Mouse (Mus musculus): ENCODE results near the gene Plpp3. TPM values are rescaled to one million over a fixed set of nuclear protein-coding genes. Genes with fewer than 3 reads are reported as not detected.
"Not testable (repeated sequence)": the region's sequence is repeated elsewhere in the genome, so short reads cannot be mapped to it uniquely, and the experiment has no call there.

Gene Plpp3
- polyA plus RNA-seq, 1 experiment from 2014 or later = 51.7 TPM

DNA sequence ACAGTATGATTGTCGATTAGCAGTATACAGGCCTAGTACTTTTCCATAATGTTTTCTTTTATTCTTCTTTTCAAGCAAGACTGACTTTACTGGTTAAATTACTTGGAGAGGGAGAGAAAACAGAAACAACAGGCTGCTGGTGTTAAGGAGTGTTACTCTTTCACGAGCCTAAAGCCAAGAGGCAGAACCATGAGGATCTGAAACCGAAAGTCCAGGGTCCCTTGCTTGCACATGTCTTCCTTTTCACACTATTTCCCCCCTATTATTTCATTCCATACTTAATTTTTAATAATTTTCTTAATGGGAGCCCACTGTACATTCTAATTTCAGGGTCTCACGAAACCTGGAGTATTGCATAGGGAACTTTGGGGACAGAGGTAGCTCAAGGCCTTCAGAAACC, 97.2 kb downstream of the Plpp3 start:
- TF ChIP-seq CTCF (IDR thresholded peaks at IDR 0.05) = no peak
- H3K27me3 ChIP-seq = no peaks in the 10 kb centered on the region
- DNase-seq (ENCODE audit: low read depth, low spot score) = no peak
- in situ Hi-C loops (cut with MboI; ENCODE audit: low pct_unique_long_range_greater_than_20kb) = no loop called here
- POLR2A ChIA-PET = no interaction called here
- no peak for ATAC-seq
- CTCF ChIA-PET = interaction anchor here (1.3 to 1.7 kb wide), 3 partner anchors 9 to 18 kb away, joined by 4 read pairs; no protein-coding TSS in a partner anchor

DNA sequence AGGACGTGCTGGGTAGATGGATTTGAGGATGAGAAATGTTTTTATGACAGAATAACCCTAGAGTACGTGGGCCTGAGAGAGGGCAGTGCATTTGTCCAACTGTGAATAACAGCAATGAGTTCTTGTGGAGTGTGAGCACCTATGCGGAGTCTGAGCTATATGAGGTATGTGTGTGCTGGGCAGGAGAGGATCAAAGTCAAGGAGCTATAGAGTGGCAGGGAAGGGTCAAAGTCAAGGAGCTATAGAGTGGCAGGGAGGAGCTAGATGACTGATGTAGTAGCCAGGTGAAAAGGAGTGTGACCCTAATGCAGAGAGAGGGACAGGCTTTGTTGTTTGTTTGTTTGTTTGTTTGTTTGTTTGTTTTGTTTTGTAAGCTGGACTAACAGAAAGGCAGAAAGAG, 98.0 kb downstream of the Plpp3 start:
- H3K27me3 ChIP-seq = no peaks in the 10 kb centered on the region
- DNase-seq (ENCODE audit: low read depth, low spot score) (no peak), ATAC-seq (no peak)
- POLR2A ChIA-PET = no interaction called here
- TF ChIP-seq CTCF (IDR thresholded peaks at IDR 0.05) = no peak
- in situ Hi-C loops (cut with MboI; ENCODE audit: low pct_unique_long_range_greater_than_20kb) = no loop called here
- CTCF ChIA-PET = interaction anchor here (1.3 to 1.7 kb wide), 2 partner anchors 12 to 17 kb away, joined by 4 read pairs; no protein-coding TSS in a partner anchor

DNA sequence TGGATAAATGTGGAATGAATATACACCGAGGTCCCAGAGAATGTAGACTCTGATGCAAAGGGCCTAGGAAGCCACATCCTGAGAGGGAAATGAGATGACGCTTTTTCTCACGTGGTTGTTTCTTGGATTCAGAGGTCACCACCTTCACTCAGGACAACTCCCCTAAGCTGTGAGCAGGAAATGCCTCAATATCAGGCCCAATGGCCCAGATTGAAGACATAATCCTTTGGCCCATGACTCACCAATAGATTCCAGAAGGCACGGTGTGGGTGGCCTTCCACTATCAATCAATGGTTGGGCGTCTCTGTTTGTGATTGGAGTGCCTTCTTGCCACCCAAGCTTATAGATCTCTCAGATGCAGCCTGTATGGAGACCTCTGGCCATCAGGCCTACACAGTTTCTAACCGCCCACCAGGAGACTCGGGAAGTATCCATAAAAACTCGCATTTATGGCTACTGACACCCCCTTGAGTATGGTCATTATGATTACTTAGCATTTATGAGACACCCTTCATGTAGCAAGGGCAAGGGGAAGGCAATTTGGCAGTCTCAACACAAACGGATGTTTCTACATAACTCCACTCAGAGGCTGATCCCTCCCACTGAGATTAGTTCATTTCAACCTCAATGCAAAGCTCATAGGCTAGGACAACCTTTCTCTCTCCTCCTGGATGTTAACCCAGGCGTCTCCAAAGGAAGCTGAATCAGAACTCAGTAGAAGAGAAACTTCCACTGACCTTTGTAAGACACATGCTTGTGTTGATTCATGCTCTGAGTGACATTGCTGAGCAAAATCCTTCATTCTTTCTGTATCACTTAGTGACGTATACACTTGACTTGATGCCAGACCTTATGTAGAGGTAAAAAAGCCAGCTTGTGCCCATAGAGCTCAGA, 100.8 kb downstream of the Plpp3 start:
- ChIA-PET CTCF (interaction anchor here (0.9 kb wide), 1 partner anchor 15 kb away, joined by 3 read pairs; no protein-coding TSS in a partner anchor), POLR2A (no interaction called here)
- TF ChIP-seq CTCF (IDR thresholded peaks at IDR 0.05) = no peak
- ATAC-seq (no peak), DNase-seq (ENCODE audit: low read depth, low spot score) (no peak)
- H3K27me3 ChIP-seq = no peaks in the 10 kb centered on the region
- in situ Hi-C loops (cut with MboI; ENCODE audit: low pct_unique_long_range_greater_than_20kb) = no loop called here

DNA sequence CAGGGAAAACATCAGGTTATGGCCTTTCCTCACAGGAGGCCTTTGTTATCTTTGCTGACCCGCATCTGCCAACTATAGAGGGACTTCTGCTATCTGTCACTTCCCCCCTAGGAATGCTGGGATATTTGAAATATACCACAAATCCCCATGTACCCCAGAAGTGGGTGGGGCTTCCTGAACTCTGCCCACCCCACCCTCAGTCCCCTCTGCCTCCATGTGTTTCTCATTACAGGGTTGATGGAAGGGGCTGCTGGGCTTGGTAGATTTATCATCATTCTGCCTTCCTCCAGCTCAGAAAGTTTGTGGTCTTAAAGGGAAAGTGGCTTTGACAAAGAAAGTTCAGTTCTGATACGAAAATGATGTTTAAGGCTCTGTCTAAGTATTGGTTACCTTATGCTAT, 103.2 kb downstream of the Plpp3 start:
- ChIA-PET CTCF (interaction anchor here (1.1 kb wide), 1 partner anchor 9 kb away, joined by 3 read pairs; no protein-coding TSS in a partner anchor), POLR2A (interaction anchor here (0.6 kb wide), 1 partner anchor 28 kb away, joined by 3 read pairs; no protein-coding TSS in a partner anchor)
- no peak for ATAC-seq
- no peaks in the 10 kb centered on the region for H3K27me3 ChIP-seq
- in situ Hi-C loops (cut with MboI; ENCODE audit: low pct_unique_long_range_greater_than_20kb) = no loop called here
- no peak for TF ChIP-seq CTCF (IDR thresholded peaks at IDR 0.05)
- no peak for DNase-seq (ENCODE audit: low read depth, low spot score)

DNA sequence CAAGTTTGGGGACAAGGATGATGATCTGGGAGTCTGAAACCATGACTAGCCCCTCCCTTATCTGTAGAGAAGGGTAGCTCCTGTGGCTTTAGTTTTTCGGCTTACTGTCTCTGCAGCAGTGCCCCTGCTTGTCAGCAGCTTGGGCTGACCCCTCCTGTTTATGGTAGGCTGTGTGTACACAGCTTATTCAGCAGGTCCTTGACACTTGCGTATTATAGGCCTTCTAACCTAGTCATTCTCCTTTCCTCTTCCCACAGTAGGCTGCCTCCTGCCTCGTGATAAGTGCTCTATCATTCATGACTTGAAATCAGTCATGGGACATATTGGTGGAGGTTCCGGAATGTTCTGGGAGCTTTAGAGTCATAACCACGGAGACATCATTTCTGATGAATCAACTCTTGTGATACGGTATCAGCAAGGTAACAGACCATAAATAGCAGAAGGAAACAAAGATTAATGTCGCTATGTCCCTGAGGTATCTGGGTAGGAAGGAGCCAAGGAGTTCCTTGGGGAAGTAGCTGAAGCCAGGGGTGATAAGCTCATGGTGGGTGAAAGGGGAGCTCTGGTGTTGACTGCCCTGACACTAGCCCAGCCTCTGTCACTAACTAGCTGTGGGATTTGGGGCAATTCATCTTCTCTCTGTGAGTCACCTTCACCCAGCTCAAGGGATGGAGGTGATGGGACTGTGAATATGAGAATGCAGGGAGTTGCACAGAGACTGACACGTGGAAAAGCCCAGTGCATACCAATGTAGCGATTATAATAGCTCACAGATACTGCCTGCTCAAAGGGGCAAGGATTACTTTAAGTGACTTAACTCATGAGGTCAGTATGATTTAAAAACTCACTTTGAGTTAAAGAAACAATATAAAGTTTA, 104.0 kb downstream of the Plpp3 start:
- no peak for ATAC-seq
- no peak for TF ChIP-seq CTCF (IDR thresholded peaks at IDR 0.05)
- CTCF ChIA-PET = interaction anchor here (0.7 to 1.1 kb wide), 2 partner anchors 10 to 33 kb away, joined by 3 read pairs; no protein-coding TSS in a partner anchor
- in situ Hi-C loops (cut with MboI; ENCODE audit: low pct_unique_long_range_greater_than_20kb) = no loop called here
- POLR2A ChIA-PET = interaction anchor here (0.6 kb wide), 1 partner anchor 29 kb away, joined by 3 read pairs; no protein-coding TSS in a partner anchor
- DNase-seq (ENCODE audit: low read depth, low spot score) = no peak
- H3K27me3 ChIP-seq = no peaks in the 10 kb centered on the region

DNA sequence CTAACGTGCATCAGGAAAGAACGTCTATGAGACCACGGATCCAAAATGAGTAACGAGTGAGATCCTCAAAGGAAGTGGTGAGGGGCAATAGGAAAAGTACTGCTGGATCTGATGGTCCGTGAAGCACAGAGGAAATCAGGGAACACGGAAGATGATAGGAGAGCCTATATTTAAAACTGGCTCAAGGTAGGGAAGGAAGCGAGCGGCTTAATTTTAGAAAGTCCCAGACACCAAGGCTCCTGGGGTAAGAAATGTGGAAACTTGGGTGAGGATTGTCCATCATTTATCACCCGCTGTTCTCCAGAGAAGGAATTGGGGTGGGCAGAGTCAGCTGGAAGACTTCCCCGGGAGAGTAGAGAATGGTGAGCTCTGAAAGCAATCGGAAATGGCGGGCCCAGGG, 105.2 kb downstream of the Plpp3 start:
- no peaks in the 10 kb centered on the region for H3K27me3 ChIP-seq
- in situ Hi-C loops (cut with MboI; ENCODE audit: low pct_unique_long_range_greater_than_20kb) = no loop called here
- no peak for ATAC-seq
- ChIA-PET CTCF (interaction anchor here (1.6 kb wide), 1 partner anchor 8 kb away, joined by 4 read pairs; no protein-coding TSS in a partner anchor), POLR2A (no interaction called here)
- no peak for DNase-seq (ENCODE audit: low read depth, low spot score)
- TF ChIP-seq CTCF (IDR thresholded peaks at IDR 0.05) = no peak

DNA sequence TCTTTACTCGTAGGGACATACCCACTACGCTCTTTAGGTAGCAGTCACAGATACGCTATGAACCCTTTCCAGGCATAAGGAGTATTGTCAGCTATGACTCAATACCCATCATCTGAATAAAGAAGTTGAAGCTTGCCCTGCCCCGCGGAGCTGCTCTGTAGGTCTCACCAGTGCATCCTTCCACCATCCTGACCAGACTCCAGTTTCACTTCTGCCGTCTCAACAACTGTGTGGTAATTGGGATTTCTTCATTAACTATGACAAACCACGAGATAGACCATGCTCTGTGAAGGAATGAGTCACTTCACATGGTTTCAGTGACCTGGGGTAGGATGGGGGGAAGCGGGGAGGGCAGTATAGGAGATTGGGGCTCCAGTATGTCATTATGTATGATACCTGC, 106.5 kb downstream of the Plpp3 start:
- no peaks in the 10 kb centered on the region for H3K27me3 ChIP-seq
- no peak for TF ChIP-seq CTCF (IDR thresholded peaks at IDR 0.05)
- DNase-seq (ENCODE audit: low read depth, low spot score) = no peak
- no peak for ATAC-seq
- CTCF ChIA-PET = interaction anchor here (1.0 to 1.6 kb wide), 2 partner anchors 9 to 12 kb away, joined by 3 to 4 read pairs; no protein-coding TSS in a partner anchor
- POLR2A ChIA-PET = no interaction called here
- in situ Hi-C loops (cut with MboI; ENCODE audit: low pct_unique_long_range_greater_than_20kb) = no loop called here

DNA sequence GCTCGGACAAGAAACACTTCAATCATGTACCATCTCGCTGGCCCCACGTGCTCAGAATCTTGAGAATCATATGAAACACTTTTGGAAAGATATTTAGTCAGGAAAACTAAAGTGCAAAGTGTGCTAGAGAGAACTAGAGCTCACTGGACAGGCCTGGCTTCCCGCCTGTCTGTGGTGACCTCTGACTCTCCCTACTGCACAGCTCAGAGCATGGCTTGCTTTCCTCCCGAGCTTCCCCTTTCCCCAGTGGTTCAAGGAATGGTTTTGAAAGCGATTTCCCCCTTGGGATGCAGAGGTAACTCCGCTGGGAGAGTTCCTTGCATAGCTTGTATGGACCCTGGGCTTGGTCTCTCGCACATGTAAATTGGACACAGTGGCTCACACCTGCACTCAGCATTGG, 107.9 kb downstream of the Plpp3 start:
- no peaks in the 10 kb centered on the region for H3K27me3 ChIP-seq
- in situ Hi-C loops (cut with MboI; ENCODE audit: low pct_unique_long_range_greater_than_20kb) = no loop called here
- DNase-seq (ENCODE audit: low read depth, low spot score) = no peak
- ChIA-PET CTCF (interaction anchor here (0.8 to 1.2 kb wide), 3 partner anchors 53 to 1110 kb away, joined by 3 read pairs; no protein-coding TSS in a partner anchor), POLR2A (interaction anchor here (1.0 kb wide), 1 partner anchor 107 kb away, joined by 3 read pairs; no protein-coding TSS in a partner anchor)
- no peak for ATAC-seq
- TF ChIP-seq CTCF (IDR thresholded peaks at IDR 0.05) = no peak

DNA sequence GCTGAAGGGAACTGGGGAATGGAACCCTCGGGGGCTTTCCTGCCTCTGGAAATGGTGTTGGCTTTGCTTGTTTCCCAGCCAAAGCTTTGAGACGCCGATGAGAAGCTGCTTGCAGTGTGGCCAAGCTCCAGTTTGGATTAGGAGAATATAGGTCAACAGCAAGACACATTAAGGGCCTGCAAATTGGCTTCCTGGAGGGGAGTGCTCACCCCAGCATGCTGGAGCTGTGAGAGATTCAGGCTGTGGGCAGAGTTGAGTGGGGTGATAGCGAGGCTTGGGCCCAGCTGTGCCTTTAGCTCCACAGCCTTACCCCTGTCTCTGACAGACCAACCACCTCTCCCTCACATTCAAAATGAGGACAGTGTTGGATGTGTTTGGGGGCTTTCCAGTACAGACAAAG, 108.5 kb downstream of the Plpp3 start:
- DNase-seq (ENCODE audit: low read depth, low spot score) (no peak), ATAC-seq (no peak)
- H3K27me3 ChIP-seq = no peaks in the 10 kb centered on the region
- TF ChIP-seq CTCF (IDR thresholded peaks at IDR 0.05) = no peak
- POLR2A ChIA-PET = interaction anchor here (1.0 kb wide), 2 partner anchors 52 to 108 kb away, joined by 3 read pairs; no protein-coding TSS in a partner anchor
- in situ Hi-C loops (cut with MboI; ENCODE audit: low pct_unique_long_range_greater_than_20kb) = no loop called here
- CTCF ChIA-PET = interaction anchor here (1.2 kb wide), 1 partner anchor 53 kb away, joined by 3 read pairs; no protein-coding TSS in a partner anchor

DNA sequence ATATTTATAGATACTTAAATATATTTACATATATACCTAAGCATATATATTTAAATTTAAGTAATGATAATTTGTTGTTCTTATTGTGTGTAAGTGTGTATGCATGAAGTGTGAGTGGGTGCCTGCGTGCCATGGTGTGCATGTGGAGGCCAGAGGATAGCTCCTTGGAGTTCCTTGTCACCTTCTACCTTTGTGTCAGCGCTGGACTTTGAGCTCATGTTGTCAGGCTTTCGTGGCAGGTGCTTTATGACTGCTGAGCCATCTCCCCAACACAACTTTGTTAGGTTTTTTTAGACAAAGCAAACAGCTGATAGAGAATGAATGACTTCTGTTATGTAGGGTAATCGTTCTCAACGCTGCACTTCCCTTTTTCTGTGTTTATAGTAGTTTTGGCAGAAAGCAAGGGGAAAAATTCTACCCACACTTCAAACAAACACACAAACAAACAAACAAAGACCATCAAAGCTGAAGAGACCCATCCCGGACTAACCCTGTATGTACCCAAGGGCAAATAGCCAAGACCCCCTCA, 111.1 kb downstream of the Plpp3 start:
- ATAC-seq (no peak), DNase-seq (ENCODE audit: low read depth, low spot score) (no peak)
- no peak for TF ChIP-seq CTCF (IDR thresholded peaks at IDR 0.05)
- in situ Hi-C loops (cut with MboI; ENCODE audit: low pct_unique_long_range_greater_than_20kb) = no loop called here
- ChIA-PET CTCF (no interaction called here), POLR2A (no interaction called here)
- no peaks in the 10 kb centered on the region for H3K27me3 ChIP-seq

DNA sequence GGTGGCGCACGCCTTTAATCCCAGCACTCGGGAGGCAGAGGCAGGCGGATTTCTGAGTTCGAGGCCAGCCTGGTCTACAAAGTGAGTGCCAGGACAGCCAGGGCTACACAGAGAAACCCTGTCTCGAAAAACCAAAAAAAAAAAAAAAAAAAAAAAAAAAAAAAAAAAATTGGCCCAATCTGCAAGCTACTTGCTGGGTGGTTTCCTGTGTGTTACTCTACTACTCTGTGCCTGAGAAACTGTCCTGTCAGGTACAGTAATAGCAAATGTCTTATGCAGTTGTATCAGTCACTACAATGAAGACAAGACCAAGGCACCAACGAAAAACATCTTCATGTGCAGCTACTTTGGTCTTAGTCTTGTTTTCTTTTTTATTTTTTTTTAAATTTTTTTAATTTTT, 112.3 kb downstream of the Plpp3 start:
- POLR2A ChIA-PET; ATAC-seq; in situ Hi-C loops (cut with MboI; ENCODE audit: low pct_unique_long_range_greater_than_20kb); CTCF ChIA-PET; H3K27me3 ChIP-seq; DNase-seq (ENCODE audit: low read depth, low spot score): not testable (repeated sequence)
